Mouse (Mus musculus): ENCODE data around the gene Pus3.

DNA sequence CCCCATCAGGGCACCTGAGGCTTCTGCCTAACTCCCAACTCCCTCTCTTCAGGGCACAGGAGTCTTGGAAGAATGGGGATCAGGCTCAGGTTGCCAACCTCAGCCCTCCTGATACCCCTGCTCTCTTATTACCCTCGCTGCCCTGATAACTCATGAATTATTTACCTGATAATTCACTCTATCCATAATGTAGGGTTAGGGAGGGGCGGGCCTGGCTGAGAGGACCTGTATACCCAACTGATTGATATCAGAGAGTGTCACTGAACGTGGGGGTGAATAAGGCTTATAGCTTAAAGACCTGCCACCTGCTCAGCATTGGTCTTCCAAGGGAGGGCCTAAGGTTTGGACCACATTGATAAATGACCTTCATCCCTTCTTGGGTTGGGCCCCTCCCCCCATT lies 40.2 kb upstream of the Pus3 start, which contains the start of gene Gm1113:
- TF ChIP-seq E2F4 (IDR thresholded peaks at IDR 0.05; ENCODE audit: insufficient read depth) (no peak), MYOD1 (IDR thresholded peaks at IDR 0.05; ENCODE audit: control insufficient read depth in 1 of 3, insufficient read length in 2 of 3, low read depth in 2 of 3) (no peak), MAX (IDR thresholded peaks at IDR 0.05; ENCODE audit: low read depth) (no peak), TCF3 (IDR thresholded peaks at IDR 0.05; ENCODE audit: insufficient read length, low read depth) (no peak), CEBPB (IDR thresholded peaks at IDR 0.05; ENCODE audit: insufficient read depth, poor library complexity, severe bottlenecking) (no peak)

All from myocyte (in vitro differentiated cells).